Mouse (Mus musculus) cortical plate, adult 2 months (tissue): ENCODE data around the gene Arid3a.

Source experiments
- CTCF ChIP-seq: fragments of 200-500 bp; IDR thresholded peaks from 2 replicates; pipeline ENCODE4 v1.5.1; 2011; ENCODE audit warnings: mild to moderate bottlenecking, control low read depth, low read length; ENCODE audit not compliant: insufficient read depth; ENCODE audit errors: extremely low read depth
- POLR2A ChIP-seq: fragments of 200-500 bp; IDR thresholded peaks from 2 replicates; pipeline ENCODE4 v1.6.1; 2011; ENCODE audit warnings: mild to moderate bottlenecking, low read length, control low read depth; ENCODE audit not compliant: insufficient read depth; ENCODE audit errors: extremely low read depth

- no peak for TF ChIP-seq CTCF
- TF ChIP-seq POLR2A = no peak
Observed at GRCm38 (mm10) chr10:79978061-79978460, 51.2 kb downstream of the Arid3a start.
